Mouse (Mus musculus) NIH3T3 (cell line): ENCODE results near the gene 4931428L18Rik.

Source experiments
- DNase-seq: peaks from one replicate; pipeline ENCODE4 v3.0.0-alpha.2; 2012; ENCODE audit warnings: low read depth

Gene 4931428L18Rik

DNA sequence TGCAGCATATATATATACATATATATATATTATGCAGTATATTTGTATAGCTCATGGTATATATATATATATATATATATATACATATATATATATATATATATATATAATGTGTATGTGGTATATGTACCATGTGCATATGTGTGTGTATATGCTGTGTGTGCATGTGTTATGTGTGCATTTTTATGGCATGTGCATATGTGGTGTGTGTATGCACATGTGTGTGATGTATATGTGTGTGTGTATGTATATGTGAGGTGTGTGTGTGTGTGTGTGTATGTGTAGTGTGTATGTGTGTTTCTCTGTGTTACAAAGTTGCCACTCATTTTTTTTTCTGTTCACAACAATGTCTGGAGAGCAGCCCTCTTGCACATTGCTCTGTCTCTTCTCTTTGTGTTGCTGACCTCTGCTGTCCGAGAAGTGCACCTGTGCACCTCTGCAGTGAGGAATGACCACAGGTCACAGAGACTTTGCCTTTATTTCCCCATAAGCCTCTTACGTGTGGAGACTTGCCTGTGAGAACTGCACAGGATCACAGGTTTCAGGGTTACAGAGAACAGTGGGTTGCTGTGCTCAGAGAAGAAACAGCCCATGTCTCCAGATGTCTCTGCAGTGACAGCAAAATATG lies 69.6 kb downstream of the 4931428L18Rik start:
- no peak for DNase-seq

DNA sequence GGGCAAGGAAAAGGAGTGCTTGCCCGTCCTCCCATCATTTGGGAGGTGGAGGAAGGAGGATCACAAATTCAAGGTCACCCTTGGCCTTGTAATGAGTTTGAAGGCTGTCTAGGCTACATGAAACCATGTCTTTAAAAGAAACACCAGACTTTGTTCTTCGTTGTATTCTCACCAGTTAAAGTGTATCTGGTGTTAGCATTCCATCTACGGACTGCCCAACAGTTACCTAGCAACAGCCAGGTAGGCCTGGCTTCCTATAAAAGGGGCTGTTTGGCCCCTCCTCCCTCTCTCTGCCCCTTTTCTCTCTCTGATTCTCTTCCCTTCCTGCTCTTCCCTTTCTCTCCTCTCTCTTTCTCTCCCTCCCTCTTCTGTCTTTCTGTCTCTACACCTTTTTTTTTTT lies 71.9 kb downstream of the 4931428L18Rik start:
- no peak for DNase-seq

DNA sequence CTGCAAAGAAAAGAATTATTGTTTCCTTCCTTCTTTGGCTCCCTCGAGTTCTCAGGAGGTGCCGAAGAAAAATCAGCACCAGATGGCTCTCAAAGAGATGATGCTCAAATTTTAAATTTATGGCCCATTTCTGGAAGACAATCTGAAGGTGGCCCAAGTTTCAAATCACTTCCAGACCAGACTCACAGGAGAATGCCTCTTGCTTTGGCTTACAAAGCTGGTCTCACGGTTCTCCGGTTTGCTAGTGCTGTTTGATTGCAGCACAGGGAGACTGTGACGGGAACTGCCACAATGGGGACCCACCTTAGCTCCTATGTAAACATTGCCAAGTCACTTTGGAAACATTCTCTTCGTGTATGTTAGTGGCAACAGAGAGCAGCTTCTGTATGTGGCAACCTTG lies 72.8 kb downstream of the 4931428L18Rik start:
- DNase-seq: peak; percentile 7

DNA sequence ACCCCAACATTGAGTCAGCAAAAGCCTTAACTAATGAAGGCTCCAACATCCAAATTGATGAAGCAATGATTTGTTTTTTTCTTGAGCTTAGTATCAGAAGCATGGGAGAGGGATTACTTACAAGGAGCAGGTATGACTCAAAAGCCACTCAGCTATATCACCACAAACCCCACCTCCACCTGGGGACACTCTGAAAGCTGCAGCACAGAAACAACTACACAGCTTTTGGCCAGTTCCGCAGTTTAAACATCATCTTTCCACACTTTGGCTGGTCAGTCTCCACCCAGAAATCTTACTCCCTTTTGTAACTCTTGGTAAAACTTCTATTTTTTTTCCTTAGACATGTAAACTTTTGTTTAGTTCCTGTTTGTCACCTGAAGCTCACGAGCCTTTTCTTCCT lies 78.9 kb downstream of the 4931428L18Rik start:
- DNase-seq: no peak

DNA sequence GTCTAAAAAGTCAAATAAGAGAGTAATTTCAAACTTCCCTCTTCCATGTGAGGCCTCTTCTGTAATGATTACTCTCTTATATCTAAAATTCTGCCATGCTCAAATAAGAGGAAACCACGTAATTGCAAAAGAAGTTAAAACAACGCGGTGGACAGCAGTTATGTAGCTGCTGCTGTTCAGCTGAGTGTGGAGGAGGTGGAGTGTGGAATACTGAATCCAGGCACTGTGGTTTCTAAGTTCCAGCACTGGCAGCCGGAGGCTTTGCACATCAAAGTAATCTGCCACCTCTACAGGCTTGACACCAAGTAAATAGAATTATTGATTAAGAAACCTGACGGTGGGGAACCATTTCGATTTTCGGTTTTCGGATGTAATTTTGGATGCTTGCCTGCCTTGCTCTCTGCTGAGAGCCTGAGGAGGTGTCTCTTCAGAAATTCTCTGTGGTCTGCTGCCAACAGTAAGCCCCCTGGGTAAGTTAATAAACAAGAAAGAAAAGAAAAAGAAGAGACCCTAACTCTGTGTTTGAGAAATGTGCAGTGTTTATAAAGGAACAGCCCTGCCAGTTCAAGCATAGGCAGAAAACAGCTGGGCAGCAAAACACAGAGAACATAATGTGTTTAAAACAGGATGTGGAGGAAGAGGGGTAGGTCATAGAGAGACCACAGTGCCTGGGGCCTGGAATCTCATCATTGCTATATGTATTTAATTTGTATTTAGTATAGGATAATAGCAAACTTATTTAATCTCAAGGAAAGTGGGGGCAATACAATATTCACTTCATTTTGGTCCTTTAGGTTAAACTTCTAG lies 80.0 kb downstream of the 4931428L18Rik start:
- DNase-seq: no peak

DNA sequence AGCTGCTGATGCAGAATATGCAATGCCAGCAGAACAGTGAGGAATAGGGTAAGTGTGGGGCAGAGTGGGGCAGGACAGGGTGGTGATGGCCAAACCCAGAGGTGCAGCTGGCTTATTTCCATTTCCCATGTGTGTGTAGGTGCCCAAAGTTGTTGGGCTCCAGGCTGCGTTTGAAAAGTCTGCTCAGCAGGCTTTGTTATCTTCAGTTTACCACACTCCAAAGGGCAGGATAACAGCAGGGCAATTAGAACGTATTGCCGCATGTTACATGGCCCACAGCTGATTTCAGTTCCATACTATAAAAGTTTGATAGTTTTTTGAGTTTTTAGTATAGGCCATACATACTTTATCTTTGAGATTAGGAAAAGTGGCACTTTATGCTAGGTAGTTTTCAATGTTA lies 84.1 kb downstream of the 4931428L18Rik start:
- no peak for DNase-seq

DNA sequence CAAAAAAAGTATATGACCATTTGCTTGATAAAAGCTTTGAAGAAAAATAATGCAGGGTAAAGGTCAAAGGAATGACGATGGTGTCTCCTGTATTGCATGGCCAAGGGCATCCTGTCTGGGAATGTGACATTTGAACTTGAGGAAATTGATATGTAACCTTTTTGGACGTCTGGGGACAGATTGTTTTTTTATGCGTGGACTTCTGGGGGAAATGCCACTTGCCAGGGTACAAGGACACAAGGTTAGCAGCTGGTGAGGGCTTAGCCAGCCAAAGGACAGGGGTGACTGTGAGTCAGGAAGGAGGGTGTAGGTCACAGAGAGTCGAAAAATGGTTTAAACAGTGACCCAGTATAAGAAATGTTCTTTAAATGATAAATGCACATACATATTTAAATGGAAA lies 109.0 kb downstream of the 4931428L18Rik start:
- no peak for DNase-seq

DNA sequence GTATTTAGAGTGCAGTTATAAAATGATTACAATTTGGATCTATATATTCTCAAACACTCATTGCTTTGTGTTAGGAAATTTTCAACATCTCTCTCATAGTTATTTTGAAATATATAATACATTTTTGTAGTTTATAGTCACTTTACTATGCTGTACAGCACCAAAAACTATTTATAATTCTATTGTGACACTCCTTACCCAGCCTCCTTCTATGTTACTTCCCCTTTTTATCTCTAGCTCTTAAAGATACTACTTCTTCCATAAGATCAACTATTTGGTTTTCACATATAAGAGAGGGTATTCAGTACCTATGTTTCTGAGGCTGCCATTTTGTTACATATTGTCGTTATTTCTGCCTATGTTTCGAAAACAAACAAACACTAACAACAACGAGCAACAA lies 114.5 kb downstream of the 4931428L18Rik start:
- DNase-seq: no peak

DNA sequence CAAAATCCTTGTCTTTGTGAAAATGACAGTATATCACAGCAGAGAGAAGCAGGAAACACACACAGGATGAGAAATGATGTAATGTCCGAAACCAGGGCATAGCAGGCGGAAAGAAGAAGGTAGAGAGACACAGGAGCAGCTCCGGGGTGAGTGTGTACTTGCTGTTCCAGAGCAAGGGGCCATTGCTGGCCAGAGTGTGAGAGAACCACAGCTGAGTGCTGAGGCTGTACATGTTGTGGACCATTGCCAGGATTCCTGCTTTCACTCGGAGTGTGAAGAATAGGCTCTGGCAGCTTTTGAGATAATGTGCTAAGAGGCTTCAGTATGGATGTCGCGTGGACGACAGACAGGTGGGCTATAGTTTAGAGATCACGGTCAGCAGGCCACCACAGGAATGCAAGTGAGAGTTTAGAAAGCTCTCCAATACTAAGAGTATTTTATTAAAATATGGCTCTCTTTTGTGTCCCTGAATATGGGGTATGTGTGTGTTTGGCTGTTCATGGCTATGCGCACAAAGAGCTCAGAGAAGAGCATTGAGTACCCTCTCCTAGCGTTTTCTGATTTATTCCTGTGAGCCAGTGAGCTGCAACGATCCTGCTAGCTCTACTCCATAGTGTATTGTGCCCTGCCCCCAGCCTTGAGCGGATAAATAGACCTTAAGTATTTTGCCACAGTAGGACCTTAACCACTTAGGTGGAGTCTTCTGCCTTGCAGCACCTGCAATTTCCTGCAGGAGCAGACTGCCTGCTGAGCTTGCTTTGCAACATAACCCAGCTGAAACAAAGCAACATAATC lies 119.4 kb downstream of the 4931428L18Rik start:
- no peak for DNase-seq

DNA sequence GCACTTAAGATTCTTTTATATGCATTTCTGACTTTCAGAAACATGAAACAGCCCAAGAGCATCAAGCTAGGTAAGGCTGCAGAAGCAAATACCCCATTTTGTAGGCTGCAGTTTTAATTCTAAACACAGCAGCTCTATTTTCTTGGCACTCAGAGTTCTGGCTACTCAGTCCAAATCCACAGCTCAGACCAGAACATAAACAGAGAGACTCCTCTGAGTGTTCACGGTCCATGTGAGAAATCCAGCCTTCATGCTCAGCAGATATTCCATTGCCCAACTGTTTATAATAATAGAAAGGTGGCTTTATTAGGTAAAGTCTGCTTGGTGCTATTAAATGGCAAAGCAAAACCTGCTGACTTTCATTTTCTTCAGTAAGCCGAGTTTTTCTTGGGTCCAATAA lies 120.2 kb downstream of the 4931428L18Rik start:
- DNase-seq: no peak

DNA sequence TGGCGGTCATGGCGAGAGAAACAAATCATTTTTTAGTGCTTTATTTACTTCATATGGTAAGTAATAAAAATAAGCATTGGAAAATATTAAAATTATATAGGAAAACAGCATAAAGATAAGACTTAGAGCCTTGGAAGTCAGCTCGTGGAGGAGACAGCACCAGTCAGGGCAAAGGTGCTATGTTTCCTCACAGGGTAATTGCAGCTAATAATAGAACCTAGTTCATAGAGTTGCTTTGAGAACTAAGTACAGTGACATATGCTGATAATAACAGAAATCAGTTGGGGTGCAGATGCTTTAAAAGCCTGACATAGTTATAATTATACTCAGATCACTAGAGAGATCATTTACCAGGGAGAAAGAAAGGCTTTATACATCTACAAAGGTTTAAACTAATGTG lies 125.3 kb downstream of the 4931428L18Rik start:
- DNase-seq: no peak

DNA sequence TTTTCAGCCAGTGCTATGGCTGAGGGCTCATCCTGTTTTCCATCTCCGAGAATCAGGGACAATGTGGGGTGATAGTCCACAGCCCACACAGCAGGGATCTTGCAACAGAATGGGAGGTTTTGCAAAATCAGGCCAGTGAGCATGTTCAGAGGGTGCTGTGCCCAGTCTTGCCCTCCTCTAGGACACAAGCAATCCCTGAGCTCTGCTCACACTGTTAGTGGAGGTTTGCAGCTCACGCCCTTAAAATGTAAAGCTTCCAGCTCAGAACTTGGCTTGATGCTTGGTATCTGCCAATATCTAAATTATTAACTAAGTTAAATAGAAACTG lies 126.1 kb downstream of the 4931428L18Rik start:
- DNase-seq: no peak

DNA sequence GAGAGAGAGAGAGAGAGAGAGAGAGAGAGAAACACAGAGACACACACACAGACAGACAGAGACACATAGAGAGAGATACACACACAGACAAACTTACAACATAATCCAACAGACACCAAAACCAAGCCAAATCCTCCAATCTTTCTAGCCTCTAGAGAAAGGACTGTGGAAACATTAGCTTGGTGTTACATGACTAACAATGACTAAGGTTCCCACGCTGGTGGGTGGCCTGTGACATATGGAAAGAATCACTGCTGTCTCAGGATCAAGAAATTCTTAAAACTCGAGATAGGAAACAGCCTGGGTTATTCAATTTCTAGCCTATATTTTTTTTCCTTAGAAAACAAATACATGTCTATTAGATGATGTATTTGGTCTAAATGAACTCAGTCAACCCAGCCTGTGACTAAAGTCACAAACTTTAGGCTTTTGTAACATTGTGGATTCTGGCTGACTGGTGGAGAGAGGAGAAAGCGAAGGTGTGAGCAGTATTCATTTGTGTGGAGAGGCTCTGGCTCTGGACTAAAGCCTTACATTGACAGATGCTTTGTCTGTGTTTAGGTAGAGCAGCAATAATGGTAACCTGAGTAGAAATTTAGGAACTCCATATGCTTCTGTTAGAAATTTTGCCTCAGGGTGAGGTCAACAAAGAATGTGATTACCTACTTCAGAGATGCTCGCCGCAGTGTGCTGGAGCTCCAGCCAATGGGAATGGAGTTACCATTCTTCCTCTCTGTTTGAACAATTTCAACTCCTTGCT lies 126.6 kb downstream of the 4931428L18Rik start:
- peak; percentile 39 for DNase-seq

DNA sequence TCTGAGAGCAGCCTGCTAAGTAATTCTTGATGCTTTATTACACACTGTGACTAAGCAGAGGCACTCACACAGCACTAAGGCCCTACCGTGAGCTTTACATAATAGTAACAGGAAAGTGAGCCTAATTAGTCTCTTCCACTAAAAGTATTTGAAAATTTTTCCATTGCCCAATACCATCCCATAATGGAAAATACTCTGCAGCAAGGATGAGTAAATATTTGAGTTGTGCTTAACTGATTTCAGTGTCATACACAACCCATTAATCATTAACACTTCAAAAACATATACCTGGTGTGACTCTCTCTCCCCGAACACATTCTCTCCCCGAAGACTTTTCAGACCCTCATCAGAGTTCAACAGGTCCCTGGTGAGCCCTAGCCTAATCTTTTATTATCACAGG lies 127.7 kb downstream of the 4931428L18Rik start:
- no peak for DNase-seq

DNA sequence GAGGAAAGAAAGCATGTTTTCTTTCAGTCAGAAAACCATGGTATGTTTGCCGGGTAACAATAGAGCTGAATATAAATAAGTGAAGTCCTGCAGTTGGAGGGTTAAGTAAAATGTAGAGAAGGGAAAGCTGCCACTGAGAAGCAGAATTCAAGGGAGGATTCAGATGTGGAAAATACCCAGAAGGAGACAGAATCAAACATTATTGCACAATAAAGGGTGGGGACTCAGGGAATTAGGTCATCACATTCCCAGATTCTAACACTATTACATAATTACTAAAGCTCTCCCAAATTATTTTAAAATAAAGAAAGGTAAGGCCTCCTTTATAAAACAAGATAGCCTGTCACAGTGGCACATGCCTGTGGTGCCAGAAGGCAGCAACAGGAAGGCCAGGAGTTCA lies 128.5 kb downstream of the 4931428L18Rik start:
- DNase-seq: no peak

DNA sequence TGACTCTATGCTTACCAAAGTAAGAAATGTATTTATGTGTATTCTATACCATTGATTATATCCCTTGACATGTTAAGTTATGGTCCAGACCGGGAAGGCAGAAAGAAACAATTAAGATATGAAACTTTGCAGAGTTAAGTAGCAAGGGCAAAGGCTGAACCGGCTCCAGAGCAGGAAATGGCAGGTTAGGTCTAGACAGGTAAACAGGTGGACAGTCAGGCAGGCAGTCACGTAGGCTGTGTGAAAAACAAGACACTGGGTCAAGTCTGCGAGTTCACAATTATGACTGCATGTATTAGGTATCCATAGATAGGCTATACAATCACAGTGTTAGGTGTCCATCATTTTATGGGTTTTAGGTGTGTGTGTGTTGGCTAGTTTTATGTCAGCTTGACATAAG lies 133.8 kb downstream of the 4931428L18Rik start:
- DNase-seq: no peak

DNA sequence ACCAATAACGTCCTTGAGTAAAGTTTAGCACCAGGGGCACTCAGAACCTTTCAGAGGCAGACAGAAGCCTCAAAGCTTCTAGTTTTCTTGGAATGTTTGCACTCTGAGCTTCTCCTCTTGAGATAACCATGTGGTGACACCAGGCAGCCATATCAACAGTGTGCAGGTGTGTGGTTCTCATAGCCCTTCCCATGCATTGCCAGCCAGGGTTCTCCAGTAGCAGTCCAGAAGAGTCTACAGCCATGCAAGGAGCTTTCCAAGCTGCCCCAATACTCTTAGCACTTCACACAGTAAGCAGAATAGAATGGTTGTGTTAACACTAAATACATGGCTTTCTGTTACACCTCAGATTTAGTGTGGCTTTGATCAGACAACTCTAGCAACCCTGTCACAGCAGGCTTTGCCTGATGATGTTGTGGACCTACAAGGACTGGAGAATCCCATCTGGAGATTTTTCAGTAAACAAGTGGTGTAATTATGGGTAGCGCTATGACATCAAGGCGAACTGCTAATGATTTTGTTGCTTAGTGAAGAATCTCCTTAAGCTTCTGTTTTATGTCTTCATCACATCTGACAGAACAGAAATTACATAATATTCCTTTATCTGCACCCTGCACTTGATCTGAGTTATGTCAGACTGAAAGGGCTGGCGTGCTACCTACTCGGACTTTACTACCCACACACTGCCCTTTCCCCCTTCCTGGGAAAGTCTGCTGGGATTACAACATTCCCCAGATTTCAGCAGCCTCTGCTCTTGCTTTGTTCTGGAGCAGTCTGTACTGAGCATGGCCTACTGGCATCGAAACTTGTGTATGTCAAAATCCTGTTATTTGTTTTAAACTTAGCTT lies 149.7 kb downstream of the 4931428L18Rik start:
- DNase-seq: no peak

DNA sequence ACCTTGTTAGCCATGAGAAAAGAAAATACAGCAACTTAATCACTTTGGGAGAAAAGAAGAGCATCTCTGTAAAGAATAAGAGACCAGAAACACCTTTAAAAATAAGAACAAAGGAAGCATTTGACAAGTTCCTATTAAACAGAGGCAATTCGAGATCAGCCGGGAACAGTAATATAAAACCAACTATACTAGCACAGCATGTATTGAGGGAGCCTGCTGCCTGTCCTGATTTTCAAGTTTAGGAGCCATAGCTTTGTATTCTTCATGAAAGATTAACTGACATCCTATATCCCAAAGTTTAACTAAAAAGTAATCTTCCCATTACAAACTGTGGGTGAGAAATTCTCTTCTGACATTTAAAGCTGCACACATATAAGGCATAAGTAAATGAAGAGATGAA lies 151.3 kb downstream of the 4931428L18Rik start:
- no peak for DNase-seq

DNA sequence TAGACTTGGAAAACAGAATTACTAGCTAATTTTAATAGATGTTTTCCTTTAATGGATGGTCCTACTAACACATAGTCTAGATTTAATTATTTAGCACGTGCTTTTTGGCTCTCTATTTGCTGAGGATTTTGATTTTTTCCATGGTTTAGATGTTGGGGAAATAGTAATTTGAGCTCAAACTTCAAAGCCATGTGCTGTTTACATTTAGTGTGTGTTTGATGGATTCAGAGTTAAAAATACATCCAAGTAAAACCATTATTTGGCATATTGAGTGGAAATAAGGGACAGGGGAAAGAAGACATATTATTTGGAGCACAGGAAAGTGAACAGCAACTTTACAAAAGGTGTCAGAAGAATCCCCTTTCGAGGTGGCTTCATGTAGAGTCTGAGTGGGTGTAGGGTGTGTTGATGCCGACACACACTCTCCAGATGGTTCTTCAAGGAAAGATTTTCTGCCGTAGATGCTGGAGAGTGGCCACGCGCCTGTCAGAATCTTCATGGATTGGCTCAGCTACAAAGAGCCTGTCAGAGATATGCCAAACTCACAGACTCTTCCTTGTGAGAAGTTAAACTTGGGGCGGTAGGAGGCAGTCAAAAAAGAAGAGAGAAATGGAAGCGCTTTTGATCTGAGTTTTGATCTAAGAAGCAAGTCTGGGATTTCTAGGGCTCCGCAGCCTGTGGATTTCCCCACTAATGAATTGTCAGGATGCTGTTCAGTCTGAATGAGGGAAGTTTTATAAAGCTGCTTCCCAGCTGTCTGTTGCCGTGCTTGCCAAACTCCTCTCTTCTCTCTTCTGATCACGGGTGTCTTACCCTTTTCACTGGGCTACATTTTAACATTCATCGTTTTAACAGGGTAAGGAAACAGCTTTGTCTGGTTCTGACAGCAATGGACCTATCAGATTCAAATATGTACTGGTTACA lies 157.4 kb downstream of the 4931428L18Rik start:
- DNase-seq: no peak

DNA sequence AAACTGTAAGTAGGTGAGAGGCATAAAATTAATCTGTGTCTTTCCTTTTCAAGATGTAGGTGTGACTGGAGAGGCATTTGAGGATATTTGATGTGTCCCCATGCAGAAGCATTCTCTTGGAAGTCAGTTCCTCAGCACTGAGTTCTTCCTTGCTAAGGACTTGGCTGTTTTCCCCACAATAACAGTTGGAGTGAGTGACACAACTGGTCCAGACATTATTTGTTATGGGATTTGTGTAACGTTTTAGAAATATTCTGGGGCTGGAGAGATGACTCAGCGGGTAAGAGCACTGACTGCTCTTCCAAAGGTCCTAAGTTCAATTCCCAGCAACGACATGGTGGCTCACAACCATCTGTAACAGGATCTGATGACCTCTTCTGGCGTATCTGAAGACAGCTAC lies 162.7 kb downstream of the 4931428L18Rik start:
- DNase-seq: no peak
